Mouse (Mus musculus) megakaryocyte, embryonic 14.5 days (primary cell): ENCODE data around the gene Sox13.

Experiments
- FLI1 ChIP-seq: IDR thresholded peaks from 2 replicates; pipeline ENCODE4 v1.6.1; 2012; ENCODE audit warnings: low read length, inconsistent platforms, mixed read lengths
- GATA1 ChIP-seq: IDR thresholded peaks from 3 replicates; pipeline ENCODE4 v1.6.1; 2012; ENCODE audit warnings: mixed read lengths, low read length, inconsistent platforms, borderline replicate concordance

DNA sequence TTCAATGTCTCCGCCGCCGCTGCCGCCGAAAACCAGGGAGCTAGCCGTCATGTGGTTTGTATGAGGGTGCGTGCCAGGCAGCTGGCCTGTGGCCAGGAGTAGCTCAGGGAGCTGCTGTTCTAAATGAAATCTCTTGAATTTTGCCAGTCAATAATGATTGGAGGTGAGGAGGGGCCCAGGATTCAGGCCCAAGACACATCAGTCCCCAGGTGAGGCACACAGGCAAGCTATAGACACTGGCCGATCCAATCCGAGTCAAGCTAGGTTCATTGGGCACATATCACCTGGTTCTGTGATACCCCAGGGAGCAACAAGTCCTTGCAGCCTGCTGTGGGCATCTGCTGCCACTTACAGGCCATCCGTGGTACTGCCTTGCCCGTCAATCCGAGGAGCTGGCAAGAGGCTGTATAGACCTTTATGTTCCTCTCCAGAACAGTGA is 70.8 kb downstream of the Sox13 start:
- TF ChIP-seq GATA1 (no peak), FLI1 (no peak)
